21 mouse cellular contexts compared by ENCODE assay signal in genomic region chr1:34484470-34484869, GRCm38 (mm10). TPM values are rescaled to one million over a fixed set of nuclear protein-coding genes. Genes with fewer than 3 reads are reported as not detected.
DNase-seq lines count a peak whose midpoint lies in the region; ATAC-seq and TF ChIP-seq lines count a peak whose summit lies in the region.
"Had no signal": no experiment of that assay in that cellular context is flagged by ENCODE, and none has a peak within 500 bp of the region (broad histone marks: within the 10 kb centered on the region; RNA-seq: fewer than 3 reads in every experiment).

No protein-coding gene starts in this region.

- 26% methylated on average over 10 of the region's 10 CpGs for WGBS in bone marrow, adult 2 months
- 62% methylated on average over 10 of the region's 10 CpGs for WGBS in heart, adult 2 months

- TF ChIP-seq CTCF in bone marrow, adult 2 months (IDR thresholded peaks at IDR 0.05; ENCODE audit: control insufficient read depth, insufficient read depth, low read length) = no peak
- no peak for TF ChIP-seq CTCF in heart, adult 2 months (IDR thresholded peaks at IDR 0.05)

- no peaks in the 10 kb centered on the region for H3K36me3 ChIP-seq in heart, adult 2 months (ENCODE audit: control insufficient read depth, insufficient read depth, low read length)
- H3K36me3 ChIP-seq: embryonic facial prominence, embryonic 13.5 days; liver, embryonic 15.5 days; midbrain, embryonic 15.5 days had no signal

- peak; percentile 14 for DNase-seq in cerebellum, adult 9-10 months
- no peak for DNase-seq in cerebellum, postnatal 14 days
- peak; percentile 40 for DNase-seq in 416B (ENCODE audit: low read depth)
- no peak for DNase-seq in right cerebral cortex, adult 18-20 months
- no peak for DNase-seq in kidney, adult 9 months
- DNase-seq in heart, adult 2 months = no peak
- DNase-seq: cerebellum, postnatal 10 days; gastrocnemius, postnatal 25 days; kidney, postnatal 14 days; right cerebral cortex, postnatal 14 days had no signal

- H3K79me2 ChIP-seq in heart, adult 2 months (replicated peaks; ENCODE audit: control insufficient read depth, insufficient read depth, low read length) = no peaks in the 10 kb centered on the region

- H3K9ac ChIP-seq in heart, adult 2 months (ENCODE audit: low read depth, low read length) = no peak overlapping the region
- H3K9ac ChIP-seq: embryonic facial prominence, embryonic 13.5 days; liver, embryonic 15.5 days; midbrain, embryonic 15.5 days had no signal

- no peak for TF ChIP-seq EP300 in heart, adult 2 months (IDR thresholded peaks at IDR 0.05; ENCODE audit: insufficient read depth, low read depth, low read length)

- 0 out of 2 replicates have a peak overlapping the region, but pooled peaks have one; percentile 28 for H3K27ac ChIP-seq in bone marrow, adult 2 months (ENCODE audit: control insufficient read depth, insufficient read depth, low read depth, low read length, poor library complexity)
- H3K27ac ChIP-seq in heart, adult 2 months = no peak overlapping the region
- H3K27ac ChIP-seq: embryonic facial prominence, embryonic 13.5 days; forebrain, embryonic 13.5 days; midbrain, embryonic 15.5 days had no signal

- intact Hi-C loops in heart, adult 2 months (cut with DNase I) = no loop called here

- peak; percentile 62 for ATAC-seq in megakaryocyte-erythroid progenitor cell, adult 5-6 weeks (replicated peaks; ENCODE audit: low FRiP score, low TSS enrichment, poor library complexity, severe bottlenecking)
- ATAC-seq: forebrain, embryonic 13.5 days; midbrain, embryonic 15.5 days had no signal

- no peaks in the 10 kb centered on the region for H3K27me3 ChIP-seq in heart, adult 2 months (ENCODE audit: control insufficient read depth, insufficient read depth, low read length)
- H3K27me3 ChIP-seq: liver, embryonic 15.5 days; midbrain, embryonic 15.5 days had no signal

- peaks cover 3% of the 10 kb centered on the region; the same call in 1 of the 2 replicates for H3K4me1 ChIP-seq in bone marrow, adult 2 months (ENCODE audit: control insufficient read depth, insufficient read depth, low read length)
- H3K4me1 ChIP-seq in heart, adult 2 months (ENCODE audit: control insufficient read depth, insufficient read depth, low read length) = peaks cover 2% of the 10 kb centered on the region; the same call in 1 of the 2 replicates

- no peak for TF ChIP-seq POLR2A in bone marrow, adult 2 months (IDR thresholded peaks at IDR 0.05; ENCODE audit: borderline replicate concordance, control insufficient read depth, low read depth, low read length)
- TF ChIP-seq POLR2A in heart, adult 2 months (IDR thresholded peaks at IDR 0.05; ENCODE audit: insufficient read depth, low read depth, low read length) = no peak

- peak overlapping the region; percentile 43 for H3K4me3 ChIP-seq in bone marrow, adult 2 months (replicated peaks; ENCODE audit: control insufficient read depth, low read depth, low read length)
- no peak overlapping the region for H3K4me3 ChIP-seq in heart, adult 2 months
- H3K4me3 ChIP-seq: embryonic facial prominence, embryonic 13.5 days; forebrain, embryonic 13.5 days had no signal

RNA-seq across cellular contexts. Expression of gene Prss39, which starts 13.7 kb away (rescaled TPM):
- not detected in 2 replicates for polyA plus RNA-seq in bone marrow, adult 2 months (2011; ENCODE audit: insufficient read depth, insufficient read length, low replicate concordance, missing spikeins)
- total RNA-seq in megakaryocyte-erythroid progenitor cell, adult 5-6 weeks (2014; fragmentation: Nextera tagmentation) = not detected in 2 replicates
- 1.2 TPM in 1 of 2 replicates, not detected in the other for total RNA-seq in megakaryocyte-erythroid progenitor cell, adult 5-6 weeks (2017)
- not detected for total RNA-seq in heart, adult 2 months (2021)
- 0.21 and 0.38 TPM in 2 replicates for polyA plus RNA-seq in heart, adult 2 months (2012; rRNA removed)
- total RNA-seq: gastrocnemius, postnatal 25 days; layer of hippocampus, postnatal 14 days had no signal
- polyA plus RNA-seq: embryonic facial prominence, embryonic 13.5 days; forebrain, embryonic 13.5 days; heart, embryonic 16.5 days; limb, embryonic 11.5 days; liver, embryonic 15.5 days; midbrain, embryonic 15.5 days; stomach, embryonic 14.5 days; urinary bladder, adult 2 months had no signal

RNA-seq across cellular contexts. Expression of gene Ptpn18, which starts 24.9 kb away (rescaled TPM):
- 54.1 and 93.0 TPM in 2 replicates for polyA plus RNA-seq in bone marrow, adult 2 months (2011; ENCODE audit: insufficient read depth, insufficient read length, low replicate concordance, missing spikeins)
- total RNA-seq in megakaryocyte-erythroid progenitor cell, adult 5-6 weeks (2014; fragmentation: Nextera tagmentation) = 12.5 and 40.1 TPM in 2 replicates
- 27.3 and 67.9 TPM in 2 replicates for total RNA-seq in megakaryocyte-erythroid progenitor cell, adult 5-6 weeks (2017)
- total RNA-seq in heart, adult 2 months (2021) = 1 to 10 TPM; 4.2 TPM
- polyA plus RNA-seq in heart, adult 2 months (2012; rRNA removed) = 6.5 and 16.3 TPM in 2 replicates

RNA-seq across cellular contexts. Expression of gene Imp4, which starts 44.8 kb away (rescaled TPM):
- polyA plus RNA-seq in bone marrow, adult 2 months (2011; ENCODE audit: insufficient read depth, insufficient read length, low replicate concordance, missing spikeins) = 10.4 and 14.5 TPM in 2 replicates
- total RNA-seq in megakaryocyte-erythroid progenitor cell, adult 5-6 weeks (2014; fragmentation: Nextera tagmentation) = 55.7 and 74.9 TPM in 2 replicates
- total RNA-seq in megakaryocyte-erythroid progenitor cell, adult 5-6 weeks (2017) = 27.2 and 31.5 TPM in 2 replicates
- 10 to 100 TPM; 26.5 to 28.6 TPM for total RNA-seq in heart, adult 2 months (2021)
- 21.1 and 24.2 TPM in 2 replicates for polyA plus RNA-seq in heart, adult 2 months (2012; rRNA removed)

RNA-seq across cellular contexts. Expression of gene Ccdc115, which starts 45.0 kb away (rescaled TPM):
- polyA plus RNA-seq in bone marrow, adult 2 months (2011; ENCODE audit: insufficient read depth, insufficient read length, low replicate concordance, missing spikeins) = 11.3 and 19.3 TPM in 2 replicates
- total RNA-seq in megakaryocyte-erythroid progenitor cell, adult 5-6 weeks (2014; fragmentation: Nextera tagmentation) = 35.9 and 38.8 TPM in 2 replicates
- total RNA-seq in megakaryocyte-erythroid progenitor cell, adult 5-6 weeks (2017) = 42.1 and 45.4 TPM in 2 replicates
- total RNA-seq in heart, adult 2 months (2021) = 10 to 100 TPM; 15.1 to 15.2 TPM
- 15.5 and 17.8 TPM in 2 replicates for polyA plus RNA-seq in heart, adult 2 months (2012; rRNA removed)

RNA-seq across cellular contexts. Expression of gene Cfc1, which starts 51.0 kb away (rescaled TPM):
- polyA plus RNA-seq in bone marrow, adult 2 months (2011; ENCODE audit: insufficient read depth, insufficient read length, low replicate concordance, missing spikeins) = not detected in 2 replicates
- total RNA-seq in megakaryocyte-erythroid progenitor cell, adult 5-6 weeks (2014; fragmentation: Nextera tagmentation) = not detected in 2 replicates
- not detected in 2 replicates for total RNA-seq in megakaryocyte-erythroid progenitor cell, adult 5-6 weeks (2017)
- not detected for total RNA-seq in heart, adult 2 months (2021)
- polyA plus RNA-seq in heart, adult 2 months (2012; rRNA removed) = not detected in 2 replicates
- total RNA-seq: gastrocnemius, postnatal 25 days; layer of hippocampus, postnatal 14 days had no signal
- polyA plus RNA-seq: forebrain, embryonic 13.5 days; heart, embryonic 16.5 days; limb, embryonic 11.5 days; liver, embryonic 15.5 days had no signal

Comparison
In these comparisons a context has a peak if more than half of its experiments do, and no peak if none do; other contexts are left out.
1. DNase-seq: peak in cerebellum, adult 9-10 months (single experiment) and 416B (single experiment); none in cerebellum, postnatal 14 days (0 of 2), right cerebral cortex, adult 18-20 months (single experiment), kidney, adult 9 months (single experiment) and heart, adult 2 months (0 of 2).